Mouse (Mus musculus): ENCODE measurements around the gene Lif.

Gene Lif

DNA sequence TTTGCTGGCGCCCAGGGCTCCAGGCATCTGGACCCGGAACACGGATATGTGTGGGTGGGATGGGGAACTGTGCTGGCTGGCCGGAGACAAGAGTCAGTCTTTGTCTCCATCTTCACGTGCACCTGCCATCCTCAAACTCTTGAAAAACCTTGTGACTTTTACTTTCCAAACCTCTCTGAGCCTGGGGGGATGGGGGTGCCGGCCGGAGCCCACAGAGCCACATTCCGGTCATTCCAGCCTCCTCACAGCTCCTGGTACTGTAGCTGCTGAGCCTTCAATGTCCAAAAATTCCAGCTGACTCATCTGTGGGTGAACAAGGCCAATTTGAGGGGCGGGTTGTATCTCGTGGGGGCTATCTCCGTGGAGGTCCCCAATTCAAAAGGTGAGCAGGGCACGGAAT lies 41.8 kb downstream of the Lif start:
- no peak for DNase-seq (ENCODE audit: low spot score)

DNA sequence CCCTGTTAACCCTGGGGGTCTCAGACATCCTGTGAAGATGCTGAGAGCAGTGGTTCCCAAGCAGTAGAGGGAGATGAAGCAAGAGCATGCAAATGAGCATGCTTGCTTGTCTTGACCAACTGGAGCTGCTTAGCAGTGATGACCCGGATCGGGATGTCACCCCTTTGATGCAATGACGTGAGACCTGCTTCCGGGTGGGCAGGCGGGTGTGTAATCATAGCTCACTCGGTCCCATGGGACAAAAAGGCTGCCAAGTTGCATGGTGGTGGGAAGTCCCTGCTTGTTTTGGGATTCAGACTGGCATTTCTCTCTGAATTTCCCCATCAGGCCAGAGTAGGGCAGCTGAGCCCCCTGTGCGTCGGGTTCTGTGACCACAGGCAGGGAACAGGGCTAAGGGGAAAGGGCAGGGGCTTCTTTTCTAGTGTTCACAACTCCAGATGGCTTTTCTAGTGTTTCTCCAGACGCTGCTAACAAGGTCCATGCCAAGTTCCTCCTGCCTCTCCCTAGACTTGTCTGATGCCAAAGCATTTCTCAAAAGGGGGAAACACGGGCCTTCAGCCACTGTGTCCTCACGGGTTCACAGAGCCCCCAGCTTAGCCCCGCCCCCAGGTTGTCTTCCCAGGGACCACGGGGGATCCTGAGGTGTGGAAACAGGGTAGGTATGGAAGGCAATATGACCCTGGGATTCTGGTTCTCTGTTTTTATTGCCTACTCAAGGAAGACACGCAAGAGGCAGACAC lies 42.5 kb downstream of the Lif start:
- DNase-seq (ENCODE audit: low spot score), result no peak

GRCm38 (mm10) chr11:4300683-4301082 lies 43.3 kb downstream of the Lif start:
- DNase-seq (ENCODE audit: low spot score), result no peak

- no peak for DNase-seq (ENCODE audit: low spot score)
These were observed 45.1 kb downstream of the Lif start for GRCm38 (mm10) chr11:4302363-4302913.

DNA sequence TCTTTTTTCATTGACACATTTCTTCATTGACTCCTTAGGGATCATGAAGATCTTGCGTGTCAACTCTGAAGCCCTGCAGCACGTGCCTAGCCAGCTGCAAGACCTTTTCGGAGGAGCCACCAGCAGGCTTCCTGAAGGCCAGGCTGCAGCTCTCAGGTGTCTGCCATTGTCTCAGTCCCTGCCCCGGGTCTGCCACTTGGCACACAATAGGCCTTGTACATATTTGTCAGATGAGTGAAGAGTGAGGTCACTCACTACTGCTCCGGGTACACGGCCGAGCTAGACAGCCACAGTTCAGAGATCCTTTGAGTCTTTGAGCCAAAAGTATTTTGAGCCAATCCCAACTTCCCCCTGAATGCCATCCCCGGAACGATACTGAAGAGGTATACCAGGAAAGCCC lies 45.7 kb downstream of the Lif start:
- no peak for DNase-seq (ENCODE audit: low spot score)

DNA sequence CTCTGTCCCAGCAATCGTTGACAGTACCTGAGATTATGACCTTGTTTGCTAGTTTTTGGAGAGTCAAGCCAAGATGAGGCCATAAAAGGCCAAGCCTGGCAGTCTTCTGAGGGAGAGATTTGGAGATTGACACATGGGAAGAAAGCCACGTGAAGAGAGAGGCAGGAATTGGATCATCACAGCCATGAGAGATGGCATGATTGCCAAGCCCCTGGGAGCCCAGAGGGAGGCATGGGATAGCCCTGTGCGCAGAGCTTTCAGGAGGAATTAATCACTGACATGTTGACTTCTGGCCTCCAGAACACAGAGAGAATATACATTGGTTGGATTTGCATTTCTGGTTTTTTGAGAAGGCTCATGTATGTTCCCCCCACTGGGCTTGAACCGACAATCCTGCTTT lies 46.8 kb downstream of the Lif start:
- DNase-seq (ENCODE audit: low spot score), result no peak

- no peak for DNase-seq (ENCODE audit: low spot score)
These were observed 47.7 kb downstream of the Lif start for GRCm38 (mm10) chr11:4305090-4305489.

DNA sequence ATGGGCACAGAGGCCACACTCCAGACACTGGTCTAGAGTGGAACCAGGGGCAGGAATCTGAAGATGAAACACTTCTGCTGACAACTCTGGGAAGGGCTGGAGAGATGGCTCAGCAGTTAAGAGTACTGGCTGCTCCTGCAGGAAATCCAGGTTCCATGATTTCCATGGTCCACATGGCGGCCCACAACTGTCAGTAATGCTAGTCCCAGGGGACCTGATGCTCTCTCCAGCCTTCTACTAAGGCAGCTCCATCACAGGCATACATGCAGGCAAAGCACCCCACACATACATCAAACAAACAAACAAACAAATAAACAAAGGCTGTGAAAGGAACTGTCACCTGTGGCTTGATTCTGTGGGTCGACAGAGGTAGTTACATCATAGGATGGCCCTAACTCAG lies 48.7 kb downstream of the Lif start:
- DNase-seq (ENCODE audit: low spot score), result no peak

GRCm38 (mm10) chr11:4308060-4308513 lies 50.7 kb downstream of the Lif start:
- DNase-seq (ENCODE audit: low spot score), result no peak

DNA sequence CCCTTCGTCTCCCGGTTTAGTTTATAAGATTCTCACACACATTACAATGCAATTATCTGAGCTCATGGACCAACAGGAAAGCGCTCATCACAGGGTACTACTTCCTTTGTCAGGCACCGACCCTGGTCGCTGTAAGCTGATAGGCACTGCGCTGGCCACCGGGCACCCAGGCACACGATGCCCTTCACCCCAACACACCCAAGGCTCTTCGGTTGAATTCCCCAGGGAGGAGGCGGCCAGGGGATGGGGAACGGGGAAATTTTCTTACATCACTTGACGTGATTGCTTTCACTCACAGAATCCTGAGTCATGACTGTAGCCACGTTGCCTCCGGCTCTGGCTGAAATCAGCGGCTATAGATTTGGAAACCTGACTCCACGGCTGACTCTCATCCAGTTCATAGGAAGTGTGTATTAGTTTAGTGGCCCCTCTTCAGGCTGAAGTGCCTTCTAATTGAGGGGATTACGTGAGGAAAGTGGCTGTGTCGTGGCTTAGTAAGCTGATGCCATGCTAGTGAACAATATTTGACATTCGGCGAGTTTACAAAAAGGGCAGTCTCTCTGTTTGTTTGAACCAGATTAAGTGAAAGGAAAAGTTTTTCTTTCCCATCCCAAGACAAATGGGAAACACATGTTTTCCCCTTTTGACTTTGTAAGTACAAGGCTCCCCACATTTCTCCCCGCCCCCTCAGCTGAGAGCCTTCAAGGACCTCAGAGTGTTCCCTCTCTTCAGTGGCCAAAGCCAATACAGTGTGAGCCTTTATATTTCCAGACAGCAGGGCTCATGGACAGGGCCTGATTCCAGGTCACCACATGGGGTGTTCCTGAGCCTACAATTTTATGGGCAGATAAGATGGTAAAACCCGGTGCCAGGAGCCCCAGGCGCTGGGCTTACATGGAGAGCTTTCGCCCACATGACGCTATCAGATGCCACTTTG lies 51.4 kb downstream of the Lif start:
- no peak for DNase-seq (ENCODE audit: low spot score)

DNA sequence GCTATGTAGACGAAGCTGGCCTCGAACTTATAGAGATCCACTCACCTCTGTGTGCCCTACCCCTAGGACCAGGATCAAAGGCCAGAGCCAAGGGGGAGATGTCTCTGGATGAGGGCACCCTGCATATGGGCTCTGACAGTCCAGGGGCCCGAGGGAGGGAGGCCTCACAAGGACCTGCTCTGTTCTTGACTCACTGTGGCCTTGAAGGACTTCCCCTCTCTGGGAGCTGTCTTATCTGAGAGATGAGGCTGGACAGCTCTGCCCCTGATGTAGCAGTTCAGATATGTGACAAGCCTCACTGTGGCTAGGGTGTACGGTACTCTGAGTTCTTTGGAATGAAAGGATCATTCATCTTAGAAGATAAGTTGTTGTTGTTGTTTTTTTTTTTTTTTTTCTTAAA lies 52.3 kb downstream of the Lif start:
- DNase-seq (ENCODE audit: low spot score), result no peak

- DNase-seq (ENCODE audit: low spot score), result no peak
These were observed 53.0 kb downstream of the Lif start for GRCm38 (mm10) chr11:4310324-4310723.

- no peak for DNase-seq (ENCODE audit: low spot score)
These were observed 54.8 kb downstream of the Lif start for GRCm38 (mm10) chr11:4312180-4312579.

GRCm38 (mm10) chr11:4317287-4317686 lies 59.9 kb downstream of the Lif start:
- no peak for DNase-seq (ENCODE audit: low spot score)

DNA sequence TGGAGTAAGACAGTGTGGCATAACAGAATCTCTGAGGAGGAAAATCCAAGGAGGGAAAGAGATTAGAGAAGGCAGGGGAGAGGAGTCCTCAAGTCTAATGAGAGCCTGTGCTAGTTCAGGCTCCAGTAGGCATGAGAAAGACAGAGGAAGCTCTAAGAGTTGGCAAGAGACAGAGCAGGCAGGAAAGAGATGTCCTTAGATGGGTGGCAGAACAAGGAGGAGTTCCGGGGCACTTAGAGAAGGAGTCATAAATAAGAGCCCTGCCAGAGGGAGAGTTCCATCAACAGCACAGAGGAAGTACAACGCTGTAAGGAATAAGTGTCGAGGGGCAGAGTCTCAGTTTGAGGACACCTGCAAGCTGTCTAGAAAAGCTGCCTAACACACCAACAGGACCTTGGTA lies 60.7 kb downstream of the Lif start:
- DNase-seq (ENCODE audit: low spot score), result no peak

DNA sequence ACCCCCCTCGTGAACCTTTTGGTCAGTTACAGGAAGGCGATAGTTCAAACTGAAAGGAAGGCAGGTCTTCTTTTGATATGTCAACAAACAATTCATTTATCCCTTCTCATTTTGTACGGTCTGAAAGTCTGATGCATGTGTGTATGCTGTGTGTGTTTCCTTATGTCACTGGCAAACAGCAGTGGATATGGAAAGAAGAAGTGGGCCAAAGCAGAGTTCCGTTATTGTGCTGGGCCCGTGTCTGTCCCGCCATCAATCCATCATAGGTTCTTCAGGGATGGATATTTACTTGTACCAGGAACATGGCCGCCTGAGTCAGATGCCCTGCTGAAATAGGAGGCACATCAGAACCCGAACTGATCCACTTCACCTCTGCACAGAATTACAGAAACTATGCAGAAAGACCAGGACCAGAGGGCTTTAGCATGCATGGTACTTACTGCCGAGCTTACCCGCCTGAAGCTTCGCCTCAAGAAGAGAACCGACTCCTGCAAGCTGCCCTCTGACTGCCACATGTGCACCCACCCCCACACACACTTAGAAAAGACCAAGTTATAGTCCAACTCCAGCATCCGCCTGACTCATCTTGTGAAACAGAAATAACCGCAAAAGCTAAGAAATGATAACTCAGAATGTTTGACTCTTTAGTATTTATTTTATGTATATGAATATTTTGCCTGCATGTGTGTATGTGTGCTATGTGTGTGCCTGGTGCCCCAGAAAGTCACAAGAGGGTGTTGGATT lies 62.0 kb downstream of the Lif start:
- DNase-seq (ENCODE audit: low spot score), result no peak

GRCm38 (mm10) chr11:4320876-4321275 lies 63.5 kb downstream of the Lif start:
- no peak for DNase-seq (ENCODE audit: low spot score)

All from layer of hippocampus, adult 9-10 months (tissue).